Mouse (Mus musculus) kidney, adult 10 weeks (tissue): ENCODE results near the gene Car5a. TPM values are rescaled to one million over a fixed set of nuclear protein-coding genes. Genes with fewer than 3 reads are reported as not detected.

Source experiments
- polyA plus RNA-seq: library from polyadenylated mRNA; stranded (reverse); fragments of 350-450 nt; fragmentation: Illumina TruSeq; extraction: RNeasy Lipid Tissue Mini Kit (QIAGEN cat#74804); gene quantifications from one replicate; pipeline ENCODE4 v1.2.3, GENCODE M21; 2014; ENCODE audit warnings: low read depth, low replicate concordance

Car5a gene
- not detected for polyA plus RNA-seq

GRCm38 (mm10) chr8:121944831-121945230 lies at the start of gene Car5a:
TSS of gene Car5a (minus strand) at chr8:121944904.

DNA sequence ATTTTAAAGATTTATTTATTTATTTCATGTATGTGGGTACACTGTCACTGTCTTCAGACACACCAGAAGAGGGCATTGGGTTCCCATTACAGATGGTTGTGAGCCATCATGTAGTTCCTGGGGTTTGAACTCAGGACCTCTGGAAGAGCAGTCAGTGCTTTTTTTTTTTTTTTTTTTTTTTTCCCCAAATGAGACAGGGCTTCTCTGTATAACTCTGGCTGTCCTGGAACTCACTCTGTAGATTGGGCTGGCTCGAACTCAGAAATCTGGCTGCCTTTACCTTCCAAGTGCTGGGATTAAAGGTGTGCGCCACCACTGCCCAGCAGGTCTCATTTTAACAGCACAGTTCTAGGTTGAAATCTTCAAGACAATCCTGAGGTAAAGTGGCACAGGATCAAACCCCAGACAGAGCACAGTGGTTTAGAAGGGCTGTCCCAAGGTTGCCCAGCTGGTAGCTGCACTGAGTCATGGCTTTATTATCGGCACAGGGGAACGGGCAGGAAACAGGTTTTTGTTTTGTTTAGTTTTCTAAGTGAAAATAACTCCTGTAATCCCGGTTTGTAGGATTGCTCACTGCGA lies 4.6 kb upstream of the Car5a start, which contains the start of gene Banp:
Banp (plus strand) TSS at position 529 of the 579 bp plus-strand sequence.

DNA sequence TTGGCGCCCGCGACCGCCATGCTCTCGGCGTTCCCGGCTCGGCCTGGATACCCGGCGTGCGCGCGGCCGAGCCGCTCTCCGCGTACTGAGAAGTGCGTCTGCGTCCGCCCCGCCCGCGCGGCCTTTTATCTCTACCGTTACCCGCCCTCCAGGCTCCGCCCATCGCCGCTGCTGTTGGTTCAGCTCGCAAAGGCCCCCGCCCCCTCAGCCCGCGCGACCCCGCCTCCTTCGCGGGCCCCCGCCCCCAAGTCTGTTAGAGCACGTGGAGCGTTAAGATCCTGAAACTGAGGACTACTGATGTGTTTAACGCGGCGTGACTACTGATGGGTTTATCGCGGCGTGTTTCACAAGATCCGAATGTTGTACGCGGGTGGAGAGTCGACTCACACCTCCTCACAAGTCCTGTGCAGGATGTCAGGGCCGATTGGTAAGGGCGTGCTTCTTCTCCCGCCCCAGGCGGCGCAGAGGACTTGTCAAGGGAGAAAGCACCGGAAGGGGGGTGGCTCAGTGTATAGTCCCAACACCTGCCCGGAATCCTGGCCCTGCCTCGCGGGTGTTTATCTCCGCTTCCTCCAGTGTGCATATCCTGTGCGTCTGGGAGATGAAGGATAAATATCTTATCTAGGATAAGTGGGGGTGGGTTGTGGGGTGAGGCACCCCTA lies 37.0 kb downstream of the Car5a start, which contains the start of gene Slc7a5:
Slc7a5 (minus strand) TSS at position 108 of the 662 bp plus-strand sequence.

Other genes starting within 250 kb of the Car5a start
- not detected for gene Jph3, start 215.3 kb downstream of the Car5a start, polyA plus RNA-seq
- gene Klhdc4, start 115.3 kb downstream of the Car5a start, polyA plus RNA-seq: 2.3 TPM
- 0.36 TPM for gene Slc7a5, start 37.2 kb downstream of the Car5a start, polyA plus RNA-seq
- 1.8 TPM for gene Banp, start 4.8 kb upstream of the Car5a start, polyA plus RNA-seq